ENCODE assay signal across 8 mouse cellular contexts in genomic region chr16:94568335-94569228, GRCm38 (mm10). TPM values are rescaled to one million over a fixed set of nuclear protein-coding genes. Genes with fewer than 3 reads are reported as not detected.
DNase-seq lines count a peak whose midpoint lies in the region; ATAC-seq and TF ChIP-seq lines count a peak whose summit lies in the region.

No protein-coding gene starts in this region.

- DNase-seq in cerebellum, adult 11 months: peak; percentile 83
- DNase-seq in cerebellum, postnatal 10 days: no peak
- no peak for DNase-seq in thymus, adult 2 months
- no peak for DNase-seq in thymus, postnatal 36 days
- DNase-seq in intestine, embryonic 14.5 days (ENCODE audit: low spot score): peak; percentile 88
- peak; percentile 85 for DNase-seq in lung, postnatal 10 days
- DNase-seq in testis, postnatal 14 days (ENCODE audit: low spot score): peak; percentile 84

- 2% methylated on average over 53 of the region's 53 CpGs for WGBS in thymus, adult 2 months
- 2% methylated on average over 52 of the region's 53 CpGs for WGBS in intestine, embryonic 14.5 days

- H3K4me2 ChIP-seq in intestine, embryonic 14.5 days (ENCODE audit: low read length): peak overlapping the region; percentile 65

- H3K36me3 ChIP-seq in thymus, adult 2 months (ENCODE audit: control insufficient read depth, insufficient read depth, low read length): no peaks in the 10 kb centered on the region
- H3K36me3 ChIP-seq in intestine, embryonic 14.5 days (ENCODE audit: control insufficient read depth, insufficient read depth, low read length): no peaks in the 10 kb centered on the region

- ATAC-seq in erythroid progenitor cell, adult 5-6 weeks (replicated peaks; ENCODE audit: low FRiP score, poor library complexity, severe bottlenecking): peak; percentile 39; the same call in 1 of the 2 replicates
- ATAC-seq in intestine, embryonic 14.5 days (replicated peaks; ENCODE audit: low FRiP score, low TSS enrichment, low read depth): peak; percentile 88

- H3K27ac ChIP-seq in thymus, adult 2 months (ENCODE audit: control insufficient read depth, insufficient read depth, low read length): peak overlapping the region; percentile 92
- H3K27ac ChIP-seq in intestine, embryonic 14.5 days (ENCODE audit: low read depth): peak overlapping the region; percentile 100

- H3K9ac ChIP-seq in intestine, embryonic 14.5 days (ENCODE audit: low read length): peak overlapping the region; percentile 80

- no peaks in the 10 kb centered on the region for H3K27me3 ChIP-seq in thymus, adult 2 months (ENCODE audit: control insufficient read depth, insufficient read depth, low read length)
- H3K27me3 ChIP-seq in intestine, embryonic 14.5 days (replicated peaks; ENCODE audit: control insufficient read depth, insufficient read depth, low read length): no peaks in the 10 kb centered on the region

- TF ChIP-seq POLR2A in thymus, adult 2 months (IDR thresholded peaks at IDR 0.05; ENCODE audit: control insufficient read depth, extremely low read depth, insufficient read depth, low read length, poor library complexity): peak; percentile 86

- H3K9me3 ChIP-seq in intestine, embryonic 14.5 days (ENCODE audit: control insufficient read depth, low read length): no peaks in the 10 kb centered on the region

- peaks cover 4% of the 10 kb centered on the region; the same call in 1 of the 2 replicates for H3K4me1 ChIP-seq in thymus, adult 2 months (replicated peaks; ENCODE audit: control insufficient read depth, insufficient read depth, low read length)
- peaks cover 26% of the 10 kb centered on the region for H3K4me1 ChIP-seq in intestine, embryonic 14.5 days (replicated peaks; ENCODE audit: control insufficient read depth, insufficient read depth, low read length)

- TF ChIP-seq CTCF in thymus, adult 2 months (IDR thresholded peaks at IDR 0.05; ENCODE audit: borderline replicate concordance, control insufficient read depth, extremely low read depth, insufficient read depth, low read length, poor library complexity): no peak

- H3K4me3 ChIP-seq in thymus, adult 2 months (ENCODE audit: control insufficient read depth, insufficient read depth, low read length): peak overlapping the region; percentile 90
- peak overlapping the region; percentile 97 for H3K4me3 ChIP-seq in intestine, embryonic 14.5 days (ENCODE audit: low read depth, low read length)

RNA-seq across cellular contexts. Expression of gene Dyrk1a, which starts 1.2 kb away (rescaled TPM):
- 78.4 and 89.5 TPM in 2 replicates for polyA plus RNA-seq in thymus, adult 2 months (2012; rRNA removed)
- 115 and 116 TPM in 2 replicates for total RNA-seq in erythroid progenitor cell, adult 5-6 weeks (2015; ENCODE audit: low replicate concordance)
- 114 and 123 TPM in 2 replicates for total RNA-seq in erythroid progenitor cell, adult 5-6 weeks (2017; ENCODE audit: low replicate concordance)
- polyA plus RNA-seq in intestine, embryonic 14.5 days (2014; fragmentation: Nextera tagmentation; extraction: Ambion mirVana): 11.5 and 13.5 TPM in 2 replicates

RNA-seq across cellular contexts. Expression of gene Vps26c, which starts 42.0 kb away (rescaled TPM):
- polyA plus RNA-seq in thymus, adult 2 months (2012; rRNA removed): 40.2 and 44.9 TPM in 2 replicates
- 14.7 and 24.9 TPM in 2 replicates for total RNA-seq in erythroid progenitor cell, adult 5-6 weeks (2015; ENCODE audit: low replicate concordance)
- total RNA-seq in erythroid progenitor cell, adult 5-6 weeks (2017; ENCODE audit: low replicate concordance): 7.6 and 18.9 TPM in 2 replicates
- polyA plus RNA-seq in intestine, embryonic 14.5 days (2014; fragmentation: Nextera tagmentation; extraction: Ambion mirVana): 52.5 and 57.6 TPM in 2 replicates

Comparison
In these comparisons a context has a peak if more than half of its experiments do, and no peak if none do; other contexts are left out.
1. DNase-seq: peak in cerebellum, adult 11 months (single experiment), intestine, embryonic 14.5 days (single experiment), lung, postnatal 10 days (single experiment) and testis, postnatal 14 days (single experiment); none in cerebellum, postnatal 10 days (0 of 2), thymus, adult 2 months (single experiment) and thymus, postnatal 36 days (0 of 2).